Mouse (Mus musculus) gastrocnemius, postnatal 36 days (tissue): ENCODE data around the gene Lgals1. TPM values are rescaled to one million over a fixed set of nuclear protein-coding genes. Genes with fewer than 3 reads are reported as not detected.
A peak's percentile ranks its signal among the peaks of the same experiment; 100 is the strongest.

Source experiments
- DNase-seq, 2 experiments: peaks; one replicate each; pipeline ENCODE4 v3.0.0; 2022
- intact Hi-C: fragments of 180-260 bp; cut with DNase I; formaldehyde crosslinking; loops from one replicate; pipeline ENCODE4 v1.15.1; 2025
- total RNA-seq, 2 experiments: library from RNA; stranded (reverse); gene quantifications; 2 replicates each; pipeline ENCODE4 v1.2.3; 2021

Gene Lgals1
- total RNA-seq, 2 experiments from 2014 or later = 188 to 289 TPM

GRCm38 (mm10) chr15:78903243-78903642 is 23.3 kb upstream of the Lgals1 start:
- intact Hi-C loops = loop anchor here (5.0 kb wide), 1 partner anchor 39 kb away; no protein-coding TSS in a partner anchor
- DNase-seq = peak; percentile 56 to 76

DNA sequence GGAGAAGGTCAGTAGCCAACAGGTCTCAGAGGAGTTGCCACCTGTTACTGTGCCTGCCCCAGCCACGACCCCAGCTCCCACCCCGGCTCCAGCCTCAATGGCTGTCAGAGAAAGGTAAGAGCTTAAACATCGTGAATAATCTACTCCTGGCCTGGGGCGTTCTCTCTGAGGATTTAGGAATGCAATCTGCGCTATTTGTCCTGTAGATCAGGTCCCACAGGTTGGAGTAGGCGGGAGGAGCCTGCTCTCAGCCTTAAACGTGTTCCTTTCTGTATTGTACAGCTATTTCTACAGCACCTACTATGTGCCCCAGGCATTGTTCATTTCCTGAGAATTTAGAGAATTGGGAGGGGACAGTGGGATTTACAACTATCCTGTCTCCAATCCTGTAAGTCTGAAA is 18.1 kb upstream of the Lgals1 start:
- intact Hi-C loops = no loop called here
- no peak for DNase-seq

DNA sequence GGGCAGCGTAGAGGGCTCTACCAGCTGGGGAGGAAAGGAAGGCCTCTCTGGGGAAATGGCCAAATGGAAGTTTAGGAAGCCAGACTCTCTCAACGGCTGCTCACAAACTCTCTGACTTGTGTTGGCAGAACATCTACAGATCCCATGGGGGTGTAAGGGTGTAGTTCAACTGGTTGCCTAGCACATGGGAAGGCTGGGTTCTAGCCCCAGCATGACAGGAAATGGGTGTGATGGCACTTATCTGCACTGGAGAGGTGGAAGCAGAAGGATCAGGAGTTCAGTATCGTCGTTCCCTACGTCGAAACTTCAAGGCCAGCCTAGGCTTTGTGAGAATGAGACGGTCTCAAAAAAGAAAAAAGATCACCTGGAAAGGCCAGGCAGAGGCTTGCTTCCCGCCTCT is 17.5 kb upstream of the Lgals1 start:
- DNase-seq = no peak
- intact Hi-C loops = no loop called here

DNA sequence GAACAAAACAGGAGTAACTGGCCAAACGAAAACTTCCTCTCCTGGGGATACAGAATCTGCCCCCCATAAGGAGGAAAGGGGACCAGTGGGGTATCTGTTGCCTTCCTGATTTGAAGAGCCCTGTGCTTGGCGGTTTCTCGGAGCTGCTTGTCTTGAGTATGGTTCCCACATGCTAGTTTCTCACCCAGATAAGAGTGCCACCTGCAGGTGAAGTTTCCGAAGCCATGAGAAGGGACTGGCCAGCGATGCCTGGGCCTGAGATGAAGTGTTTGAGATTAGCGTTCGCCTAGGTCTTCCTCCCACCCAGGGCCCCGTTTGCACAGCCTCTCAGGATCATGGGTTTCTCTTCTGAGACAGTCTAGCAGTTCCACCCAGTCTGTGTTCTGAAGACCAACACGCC is 14.5 kb upstream of the Lgals1 start:
- DNase-seq = no peak
- intact Hi-C loops = no loop called here

DNA sequence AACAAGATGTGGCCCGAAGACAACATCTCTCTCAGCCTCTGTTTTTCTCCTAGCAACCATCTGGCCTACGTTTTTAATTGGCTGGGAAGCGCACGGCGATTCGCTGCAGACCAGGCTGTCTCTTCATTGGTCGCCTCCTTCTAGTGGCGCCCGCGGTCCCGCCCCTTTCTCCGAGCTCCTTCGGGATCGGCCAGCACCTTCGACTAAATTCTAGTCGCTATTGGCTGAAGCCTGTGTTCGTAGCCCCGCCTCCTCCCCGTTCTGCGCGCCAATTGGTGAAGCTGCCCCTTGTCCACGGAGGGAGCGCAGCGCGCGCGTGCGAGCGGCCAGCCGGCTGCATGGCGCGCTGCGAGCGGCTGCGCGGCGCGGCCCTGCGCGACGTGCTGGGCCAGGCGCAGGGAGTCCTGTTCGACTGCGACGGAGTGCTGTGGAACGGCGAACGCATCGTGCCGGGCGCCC is 12.9 kb upstream of the Lgals1 start, which contains the start of gene Pdxp:
Gene Pdxp (plus strand): TSS at position 288 of the 459 bp plus-strand sequence.
- intact Hi-C loops = no loop called here
- peak; percentile 84 to 92 for DNase-seq

- DNase-seq = no peak
- intact Hi-C loops = no loop called here
Measured at GRCm38 (mm10) chr15:78914091-78914822, 12.3 kb upstream of the Lgals1 start.

GRCm38 (mm10) chr15:78914823-78915659 is 11.5 kb upstream of the Lgals1 start:
- no peak for DNase-seq
- intact Hi-C loops = loop anchor here (1.0 kb wide), 1 partner anchor 16 kb away; no protein-coding TSS in a partner anchor

- intact Hi-C loops = loop anchor here (1.0 kb wide), 1 partner anchor 16 kb away; no protein-coding TSS in a partner anchor
- DNase-seq = peak in 1 of 2 experiments; percentile 56
Measured at GRCm38 (mm10) chr15:78915660-78916017, 10.9 kb upstream of the Lgals1 start.

DNA sequence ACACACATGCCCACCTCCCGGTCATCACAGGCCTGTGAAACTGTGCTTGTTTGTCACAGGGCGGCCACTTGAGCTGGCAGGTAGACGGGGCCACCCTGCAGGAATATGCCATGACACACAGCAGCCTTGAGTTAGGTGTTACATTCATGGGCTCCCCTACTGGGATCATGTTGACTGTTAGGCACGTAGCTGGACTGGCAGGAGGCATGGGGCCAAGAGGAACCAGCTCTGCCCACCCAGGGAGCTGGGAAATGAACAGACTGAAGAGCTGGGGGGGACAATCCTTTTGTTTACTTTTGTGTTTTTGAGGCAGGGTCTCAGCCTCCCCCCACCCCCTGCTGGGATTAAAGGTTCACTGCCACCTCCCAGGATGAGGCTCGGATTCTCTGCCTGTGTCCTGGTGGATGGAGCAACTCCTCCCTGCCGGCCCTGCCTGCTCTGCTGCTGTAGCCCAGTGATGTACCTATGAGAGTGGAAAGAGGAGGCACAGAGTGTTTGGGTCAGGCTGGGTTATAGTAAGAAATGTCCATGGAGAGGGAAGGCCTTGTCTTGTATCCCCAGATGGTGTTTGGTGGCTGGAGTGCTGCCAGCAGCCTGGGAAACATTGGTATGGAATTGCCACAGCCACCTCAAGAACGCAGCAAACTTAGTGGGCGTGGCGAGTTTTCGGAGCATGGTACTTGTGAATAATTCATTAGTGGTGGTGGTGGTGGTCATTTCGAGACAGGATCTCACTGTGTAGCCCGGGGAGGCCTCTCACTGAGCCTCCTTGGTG is 10.3 kb upstream of the Lgals1 start:
- no peak for DNase-seq
- intact Hi-C loops = no loop called here

DNA sequence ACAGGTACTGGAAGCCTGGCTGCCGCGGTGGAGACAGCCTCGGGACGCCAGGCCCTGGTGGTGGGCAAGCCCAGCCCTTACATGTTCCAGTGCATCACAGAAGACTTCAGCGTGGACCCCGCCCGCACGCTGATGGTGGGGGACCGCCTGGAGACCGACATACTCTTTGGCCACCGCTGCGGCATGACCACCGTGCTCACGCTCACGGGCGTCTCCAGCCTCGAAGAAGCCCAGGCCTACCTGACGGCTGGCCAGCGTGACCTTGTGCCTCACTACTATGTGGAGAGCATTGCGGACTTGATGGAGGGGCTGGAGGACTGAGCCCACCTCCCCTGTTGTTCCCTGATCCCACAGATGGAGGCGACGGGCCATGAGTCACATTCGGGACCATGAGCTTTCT is 8.4 kb upstream of the Lgals1 start:
- intact Hi-C loops = no loop called here
- no peak for DNase-seq

DNA sequence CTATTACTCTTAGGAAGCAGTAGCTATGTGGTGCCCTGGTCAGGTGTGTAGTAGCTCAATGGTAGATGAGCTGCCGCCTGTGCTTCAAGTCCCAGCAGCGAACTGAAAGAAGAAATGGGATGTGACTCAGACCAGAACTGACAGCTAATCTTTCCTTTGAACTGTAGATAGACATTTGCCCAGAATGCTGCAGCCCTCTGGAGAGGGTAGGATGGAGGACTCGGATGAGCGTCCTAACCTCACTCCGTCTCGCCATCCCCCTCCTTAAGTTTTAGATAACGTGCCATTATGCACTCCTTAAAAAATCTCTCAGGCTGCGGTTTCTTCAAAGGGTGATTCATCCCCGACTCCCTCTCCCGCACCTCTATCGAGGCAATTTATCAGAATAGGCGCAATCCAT is 6.6 kb upstream of the Lgals1 start:
- intact Hi-C loops = no loop called here
- no peak for DNase-seq

- intact Hi-C loops = no loop called here
- DNase-seq = no peak
Measured at GRCm38 (mm10) chr15:78922700-78923099, 3.8 kb upstream of the Lgals1 start.

GRCm38 (mm10) chr15:78923585-78923984 is 2.9 kb upstream of the Lgals1 start:
- intact Hi-C loops = no loop called here
- no peak for DNase-seq

DNA sequence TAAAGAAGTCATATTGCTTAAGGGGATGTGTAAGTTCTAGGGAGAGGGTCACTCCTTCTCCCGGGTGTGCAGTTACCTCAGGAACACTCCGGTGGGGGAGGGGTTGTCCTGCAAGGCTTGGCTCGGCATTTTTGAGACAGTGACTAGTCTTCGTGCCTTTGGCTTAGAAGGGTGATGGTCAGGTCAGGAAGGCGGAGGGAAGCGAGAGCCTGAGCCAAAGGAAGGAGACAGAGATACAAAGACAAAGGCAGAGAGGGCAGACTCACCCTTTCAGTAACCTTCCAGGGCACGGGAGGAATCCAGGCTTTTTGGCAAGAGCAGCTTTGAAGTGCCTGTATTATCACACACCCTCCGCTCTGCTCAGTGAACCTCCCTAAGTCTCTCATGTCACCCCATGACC is 1.4 kb upstream of the Lgals1 start:
- intact Hi-C loops = no loop called here

DNA sequence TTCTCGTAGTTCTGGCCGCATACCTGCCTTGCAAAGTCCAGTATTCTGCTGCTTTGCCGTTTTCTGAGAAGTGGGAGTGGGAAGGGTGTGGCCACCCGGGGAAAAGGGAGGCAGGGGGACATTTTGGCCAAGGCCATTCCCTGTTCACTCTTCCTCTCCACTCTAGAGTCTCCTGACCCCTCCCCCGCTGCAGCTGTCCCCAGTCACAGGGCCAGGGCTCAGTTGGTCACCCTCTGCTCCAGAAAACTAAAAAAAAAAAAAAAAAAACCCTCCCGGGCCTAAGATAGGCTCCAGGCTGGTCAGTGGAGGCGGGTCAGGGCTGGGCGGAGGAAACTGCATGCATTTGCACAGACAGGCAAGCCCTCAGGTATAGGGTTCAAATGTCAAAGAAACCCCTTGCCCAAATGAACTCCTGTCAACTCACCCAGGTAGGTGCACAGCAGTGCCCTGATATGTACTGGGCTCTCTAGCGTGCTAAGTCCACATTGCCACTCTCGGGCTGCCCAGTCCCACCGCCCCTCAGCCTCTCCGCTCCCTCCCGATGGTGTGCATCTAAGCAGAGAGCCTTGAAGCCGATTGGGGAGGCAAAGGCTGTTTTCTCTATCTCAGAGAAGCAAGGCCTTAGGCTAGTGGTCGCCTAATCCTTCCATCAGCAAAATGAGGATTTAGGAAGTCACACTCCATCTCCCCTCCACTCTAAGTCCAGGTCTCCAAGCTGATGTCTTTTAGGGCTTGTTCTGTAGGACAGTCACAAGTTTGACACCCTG is 679 bp downstream of the Lgals1 start:
- intact Hi-C loops = no loop called here
- peak in 1 of 2 experiments; percentile 32 for DNase-seq

More for the DNA sequence above, 1.4 kb upstream of the Lgals1 start:
- no peak for DNase-seq

DNA sequence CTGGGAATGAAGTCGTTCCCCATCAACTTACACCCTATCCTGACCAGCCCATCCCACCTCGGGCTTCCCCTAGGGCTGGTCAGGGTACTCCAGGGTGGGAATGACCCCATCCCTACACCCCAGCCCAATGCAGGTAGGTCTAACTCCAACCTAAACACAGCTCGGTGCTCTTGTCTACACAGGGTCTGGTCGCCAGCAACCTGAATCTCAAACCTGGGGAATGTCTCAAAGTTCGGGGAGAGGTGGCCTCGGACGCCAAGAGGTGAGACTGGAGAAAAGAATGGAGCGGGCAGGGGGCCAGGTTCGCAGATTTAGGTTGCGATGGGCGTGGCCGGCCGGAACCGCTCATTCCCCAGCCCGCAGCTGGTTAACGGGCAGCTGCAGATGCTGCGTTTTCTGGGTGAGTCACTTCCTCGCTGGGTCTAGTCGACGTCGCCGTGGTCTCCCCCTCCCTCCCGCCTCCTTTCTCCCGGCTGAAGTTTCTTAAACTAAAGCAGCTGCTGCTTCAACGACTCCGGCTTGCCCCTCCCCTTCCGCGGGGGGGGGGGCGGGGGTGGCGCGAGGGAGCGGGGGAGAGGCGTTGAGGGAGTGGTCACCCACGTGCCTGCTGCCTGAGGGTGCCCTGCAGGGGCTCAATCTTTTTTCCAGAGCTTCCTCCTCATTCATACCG is 1.4 kb downstream of the Lgals1 start:
- DNase-seq = peak; percentile 55 to 69
- intact Hi-C loops = no loop called here

GRCm38 (mm10) chr15:78928539-78928938 is 2.0 kb downstream of the Lgals1 start:
- DNase-seq = no peak
- intact Hi-C loops = no loop called here

DNA sequence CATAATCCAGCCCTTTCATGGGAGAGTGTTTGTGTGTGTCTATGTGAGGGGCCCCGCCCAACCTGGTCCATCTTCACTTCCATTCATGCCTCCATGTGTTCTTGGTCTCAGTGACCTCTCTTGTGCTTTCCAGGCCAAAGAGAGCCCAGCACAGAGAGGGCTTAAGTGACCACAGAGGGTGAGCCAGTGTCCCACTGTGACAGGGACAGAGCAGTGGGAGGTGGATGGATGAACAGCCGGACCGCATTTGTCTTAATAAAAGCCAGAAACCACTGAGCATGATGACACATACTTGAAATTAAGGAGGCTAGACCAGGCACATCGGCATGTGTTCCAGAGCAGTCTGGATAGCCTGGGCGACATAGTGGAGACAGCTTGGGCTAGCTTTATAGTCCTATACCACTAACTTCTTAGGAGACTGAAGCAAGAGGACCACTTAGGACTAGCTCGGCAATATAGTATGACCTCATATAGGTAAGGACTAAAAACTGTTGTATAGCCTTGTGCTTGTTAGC is 3.7 kb downstream of the Lgals1 start:
- no peak for DNase-seq
- intact Hi-C loops = no loop called here

GRCm38 (mm10) chr15:78930801-78931426 is 4.4 kb downstream of the Lgals1 start:
- intact Hi-C loops = loop anchor here (1.0 kb wide), 1 partner anchor 16 kb away; no protein-coding TSS in a partner anchor
- no peak for DNase-seq
